ENCODE assay signal across 8 mouse cellular contexts in genomic region chr1:74390924-74391748, GRCm38 (mm10). TPM values are rescaled to one million over a fixed set of nuclear protein-coding genes. Genes with fewer than 3 reads are reported as not detected.
DNase-seq lines count a peak whose midpoint lies in the region; ATAC-seq and TF ChIP-seq lines count a peak whose summit lies in the region.

Gene Ctdsp1 (plus strand): TSS chr1:74391509.

- intact Hi-C loops in heart, postnatal 14 days (cut with DNase I): no loop called here

- no peaks in the 10 kb centered on the region for H3K9me3 ChIP-seq in E14TG2a.4 (ENCODE audit: low read length)
- no peaks in the 10 kb centered on the region for H3K9me3 ChIP-seq in forebrain, embryonic 14.5 days (replicated peaks; ENCODE audit: control insufficient read depth, low read length)
- no peaks in the 10 kb centered on the region for H3K9me3 ChIP-seq in neural tube, embryonic 15.5 days (replicated peaks)

- H3K36me3 ChIP-seq in E14TG2a.4 (ENCODE audit: insufficient read depth, low read length): peaks cover 19% of the 10 kb centered on the region
- peaks cover 15% of the 10 kb centered on the region for H3K36me3 ChIP-seq in forebrain, embryonic 14.5 days (ENCODE audit: control insufficient read depth, insufficient read depth, low read length)
- peaks cover 6% of the 10 kb centered on the region for H3K36me3 ChIP-seq in neural tube, embryonic 15.5 days

- 2% methylated on average over 50 of the region's 51 CpGs for WGBS in forebrain, embryonic 14.5 days
- 2% methylated on average over 51 of the region's 51 CpGs for WGBS in neural tube, embryonic 15.5 days

- H3K4me1 ChIP-seq in E14TG2a.4 (replicated peaks; ENCODE audit: low read depth, low read length): peaks cover 78% of the 10 kb centered on the region
- peaks cover 4% of the 10 kb centered on the region; the same call in 1 of the 2 replicates for H3K4me1 ChIP-seq in forebrain, embryonic 14.5 days (ENCODE audit: control insufficient read depth, insufficient read depth, low read length)
- peaks cover 44% of the 10 kb centered on the region for H3K4me1 ChIP-seq in neural tube, embryonic 15.5 days

- DNase-seq in forebrain, embryonic 14.5 days (ENCODE audit: low spot score): peak; percentile 98
- DNase-seq in heart, postnatal 14 days: peak; percentile 98
- DNase-seq in layer of hippocampus, adult 11-12 months (ENCODE audit: low spot score): peak; percentile 96
- DNase-seq in lung, adult 18-20 months: peak; percentile 99
- DNase-seq in testis, postnatal 14 days (ENCODE audit: low spot score): peak; percentile 96

- H3K27ac ChIP-seq in forebrain, embryonic 14.5 days (ENCODE audit: low read depth, low read length): peak within 1 kb of the TSS; percentile 80; the same call in 1 of the 2 replicates
- H3K27ac ChIP-seq in neural tube, embryonic 15.5 days (replicated peaks): peak within 1 kb of the TSS; percentile 83

- H3K4me3 ChIP-seq in E14TG2a.4 (replicated peaks; ENCODE audit: low read length): peak within 1 kb of the TSS; percentile 89
- peak within 1 kb of the TSS; percentile 92 for H3K4me3 ChIP-seq in forebrain, embryonic 14.5 days (ENCODE audit: low read depth, low read length)
- H3K4me3 ChIP-seq in neural tube, embryonic 15.5 days (replicated peaks): peak within 1 kb of the TSS; percentile 92

- H3K27me3 ChIP-seq in E14TG2a.4 (ENCODE audit: insufficient read depth, low read length): peaks cover 17% of the 10 kb centered on the region
- 0 out of 2 replicates have a peak, but pooled peaks cover 6% of the 10 kb centered on the region for H3K27me3 ChIP-seq in forebrain, embryonic 14.5 days (replicated peaks; ENCODE audit: control insufficient read depth, insufficient read depth, low read length)
- H3K27me3 ChIP-seq in neural tube, embryonic 15.5 days (replicated peaks): peaks cover 9% of the 10 kb centered on the region

- H3K4me2 ChIP-seq in forebrain, embryonic 14.5 days (ENCODE audit: low read length): peak within 1 kb of the TSS; percentile 93
- H3K4me2 ChIP-seq in neural tube, embryonic 15.5 days: peak within 1 kb of the TSS; percentile 95

- peak within 1 kb of the TSS; percentile 87 for H3K9ac ChIP-seq in forebrain, embryonic 14.5 days (ENCODE audit: low read length)
- H3K9ac ChIP-seq in neural tube, embryonic 15.5 days (replicated peaks): peak within 1 kb of the TSS; percentile 70

- peak; percentile 14; the same call in 1 of the 2 replicates for TF ChIP-seq CTCF in E14TG2a.4 (conservative IDR thresholded peaks at IDR 0.05; ENCODE audit: low read length)

- ATAC-seq in cerebellum, adult (ENCODE audit: insufficient number of reproducible peaks, low FRiP score, low TSS enrichment): peak; percentile 71
- ATAC-seq in forebrain, embryonic 14.5 days: peak; percentile 84
- peak; percentile 82 for ATAC-seq in neural tube, embryonic 15.5 days (ENCODE audit: low FRiP score)

RNA-seq across cellular contexts. Expression of gene Ctdsp1, which starts in this region (rescaled TPM):
- polyA plus RNA-seq in forebrain, embryonic 14.5 days (2014; fragmentation: Nextera tagmentation; extraction: Ambion mirVana): 19.9 and 22.3 TPM in 2 replicates
- 100 to 1,000 TPM; 106 to 118 TPM for total RNA-seq in heart, postnatal 14 days (2021)
- 16.8 and 30.2 TPM in 2 replicates for polyA plus RNA-seq in neural tube, embryonic 15.5 days (2015; fragmentation: Nextera tagmentation; extraction: Ambion mirVana)

Comparison
In these comparisons a context has a peak if more than half of its experiments do, and no peak if none do; other contexts are left out.
1. Peak in every context shown above with its lines: DNase-seq, ATAC-seq, H3K4me3 ChIP-seq and H3K27ac ChIP-seq.